Mouse (Mus musculus) kidney, adult 18-20 months (tissue): ENCODE measurements around the gene Clcn6.

Source experiments
- DNase-seq: peaks from one replicate; pipeline ENCODE4 v3.0.0; 2021

The Clcn6 gene

GRCm38 (mm10) chr4:148038600-148039253 is at the start of gene Clcn6, which contains the start of gene Mthfr:
Gene Clcn6 (minus strand): TSS chr4:148038821.
Gene Mthfr (plus strand): TSS chr4:148039077.
- DNase-seq: peak; percentile 100

- peak; percentile 97 for DNase-seq
Observed at GRCm38 (mm10) chr4:148087907-148088527, 49.4 kb upstream of the Clcn6 start, which contains the start of gene Agtrap. Gene Agtrap (minus strand): TSS chr4:148088031.

- peak; percentile 66 for DNase-seq
Observed at GRCm38 (mm10) chr4:148087091-148087906, 48.7 kb upstream of the Clcn6 start.

GRCm38 (mm10) chr4:148085907-148086305 is 47.3 kb upstream of the Clcn6 start:
- no peak for DNase-seq

- DNase-seq: peak; percentile 38
Observed at GRCm38 (mm10) chr4:148085131-148085906, 46.7 kb upstream of the Clcn6 start.

GRCm38 (mm10) chr4:148084261-148084714 is 45.7 kb upstream of the Clcn6 start:
- peak; percentile 54 for DNase-seq

- DNase-seq: peak; percentile 56
Observed at GRCm38 (mm10) chr4:148083176-148083899, 44.7 kb upstream of the Clcn6 start.

GRCm38 (mm10) chr4:148082257-148083044 is 43.8 kb upstream of the Clcn6 start:
- DNase-seq: peak; percentile 68

- no peak for DNase-seq
Observed at GRCm38 (mm10) chr4:148081201-148081600, 42.6 kb upstream of the Clcn6 start.

GRCm38 (mm10) chr4:148080597-148080973 is 42.0 kb upstream of the Clcn6 start:
- no peak for DNase-seq

- peak; percentile 47 for DNase-seq
Observed at GRCm38 (mm10) chr4:148079944-148080596, 41.4 kb upstream of the Clcn6 start.

GRCm38 (mm10) chr4:148079212-148079611 is 40.6 kb upstream of the Clcn6 start:
- no peak for DNase-seq

GRCm38 (mm10) chr4:148075881-148076280 is 37.3 kb upstream of the Clcn6 start:
- no peak for DNase-seq

- DNase-seq: peak; percentile 69
Observed at GRCm38 (mm10) chr4:148075259-148075658, 36.6 kb upstream of the Clcn6 start.

GRCm38 (mm10) chr4:148074521-148075189 is 36.0 kb upstream of the Clcn6 start:
- no peak for DNase-seq

- DNase-seq: peak; percentile 49
Observed at GRCm38 (mm10) chr4:148071508-148071907, 32.9 kb upstream of the Clcn6 start.

- DNase-seq: no peak
Observed at GRCm38 (mm10) chr4:148069602-148070218, 31.1 kb upstream of the Clcn6 start.

- no peak for DNase-seq
Observed at GRCm38 (mm10) chr4:148067346-148067745, 28.7 kb upstream of the Clcn6 start.

GRCm38 (mm10) chr4:148066401-148066744 is 27.8 kb upstream of the Clcn6 start:
- DNase-seq: peak; percentile 62
